Mouse (Mus musculus): Measurements from ENCODE around the gene Gm8453. TPM values are rescaled to one million over a fixed set of nuclear protein-coding genes. Genes with fewer than 3 reads are reported as not detected.
"Not testable (repeated sequence)": the region's sequence is repeated elsewhere in the genome, so short reads cannot be mapped to it uniquely, and the experiment has no call there.

Gene Gm8453
- not detected in 2 replicates for polyA plus RNA-seq (2014; fragmentation: Nextera tagmentation; extraction: Ambion mirVana)

GRCm38 (mm10) chr7:22229384-22229783 lies at the start of gene Gm8453:
Gm8453 (minus strand) TSS chr7:22229484.
- H3K9me3 ChIP-seq (ENCODE audit: control insufficient read depth, low read length); H3K27ac ChIP-seq (ENCODE audit: low read depth, low read length); H3K36me3 ChIP-seq (ENCODE audit: control insufficient read depth, insufficient read depth, low read length); ATAC-seq (ENCODE audit: low FRiP score); DNase-seq (ENCODE audit: low spot score, missing footprints); H3K4me3 ChIP-seq (ENCODE audit: low read depth, low read length); H3K9ac ChIP-seq (ENCODE audit: low read length); H3K27me3 ChIP-seq (ENCODE audit: control insufficient read depth, insufficient read depth, low read length); H3K4me2 ChIP-seq; H3K4me1 ChIP-seq (ENCODE audit: control insufficient read depth, insufficient read depth, low read length): not testable (repeated sequence)
- WGBS, result 31% methylated on average over 1 of the region's 2 CpGs

- not testable (repeated sequence) for H3K27ac ChIP-seq (ENCODE audit: low read depth, low read length); H3K4me2 ChIP-seq; H3K4me1 ChIP-seq (ENCODE audit: control insufficient read depth, insufficient read depth, low read length); H3K9ac ChIP-seq (ENCODE audit: low read length); H3K9me3 ChIP-seq (ENCODE audit: control insufficient read depth, low read length); H3K36me3 ChIP-seq (ENCODE audit: control insufficient read depth, insufficient read depth, low read length); ATAC-seq (ENCODE audit: low FRiP score); H3K4me3 ChIP-seq (ENCODE audit: low read depth, low read length); DNase-seq (ENCODE audit: low spot score, missing footprints); H3K27me3 ChIP-seq (ENCODE audit: control insufficient read depth, insufficient read depth, low read length)
- no CpG with 5 or more reads among the region's 2 CpGs for WGBS
Observed at GRCm38 (mm10) chr7:22201164-22201563, 28.1 kb downstream of the Gm8453 start, which contains the start of gene Gm8653. Gm8653 (minus strand) TSS chr7:22201264.

GRCm38 (mm10) chr7:22189077-22189476 lies 40.2 kb downstream of the Gm8453 start, which contains the start of gene Vmn1r143:
Vmn1r143 (plus strand) TSS chr7:22189377.
- not testable (repeated sequence) for H3K9me3 ChIP-seq (ENCODE audit: control insufficient read depth, low read length); DNase-seq (ENCODE audit: low spot score, missing footprints); H3K36me3 ChIP-seq (ENCODE audit: control insufficient read depth, insufficient read depth, low read length); H3K4me3 ChIP-seq (ENCODE audit: low read depth, low read length); H3K4me2 ChIP-seq; H3K27ac ChIP-seq (ENCODE audit: low read depth, low read length); H3K4me1 ChIP-seq (ENCODE audit: control insufficient read depth, insufficient read depth, low read length); H3K9ac ChIP-seq (ENCODE audit: low read length); ATAC-seq (ENCODE audit: low FRiP score); H3K27me3 ChIP-seq (ENCODE audit: control insufficient read depth, insufficient read depth, low read length)
- no CpG with 5 or more reads among the region's 3 CpGs for WGBS

Other genes starting within 250 kb of the Gm8453 start
- not detected in 2 replicates for gene Vmn1r137, start 234.9 kb downstream of the Gm8453 start, polyA plus RNA-seq (2014; fragmentation: Nextera tagmentation; extraction: Ambion mirVana)
- gene Vmn1r138, start 200.6 kb downstream of the Gm8453 start, polyA plus RNA-seq (2014; fragmentation: Nextera tagmentation; extraction: Ambion mirVana), result not detected in 2 replicates
- not detected in 2 replicates for gene Gm6176, start 173.2 kb downstream of the Gm8453 start, polyA plus RNA-seq (2014; fragmentation: Nextera tagmentation; extraction: Ambion mirVana)
- not detected in 2 replicates for gene Vmn1r139, start 160.4 kb downstream of the Gm8453 start, polyA plus RNA-seq (2014; fragmentation: Nextera tagmentation; extraction: Ambion mirVana)
- not detected in 2 replicates for gene Gm16451, start 111.2 kb downstream of the Gm8453 start, polyA plus RNA-seq (2014; fragmentation: Nextera tagmentation; extraction: Ambion mirVana)
- not detected in 2 replicates for gene Gm10666, start 94.7 kb downstream of the Gm8453 start, polyA plus RNA-seq (2014; fragmentation: Nextera tagmentation; extraction: Ambion mirVana)
- gene Vmn1r142, start 65.4 kb downstream of the Gm8453 start, polyA plus RNA-seq (2014; fragmentation: Nextera tagmentation; extraction: Ambion mirVana), result not detected in 2 replicates
- gene Vmn1r143, start 40.1 kb downstream of the Gm8453 start, polyA plus RNA-seq (2014; fragmentation: Nextera tagmentation; extraction: Ambion mirVana), result not detected in 2 replicates
- gene Gm8653, start 28.2 kb downstream of the Gm8453 start, polyA plus RNA-seq (2014; fragmentation: Nextera tagmentation; extraction: Ambion mirVana), result not detected in 2 replicates
- gene Gm4187, start 100.2 kb upstream of the Gm8453 start, polyA plus RNA-seq (2014; fragmentation: Nextera tagmentation; extraction: Ambion mirVana), result not detected in 2 replicates
- not detected in 2 replicates for gene Gm8660, start 141.6 kb upstream of the Gm8453 start, polyA plus RNA-seq (2014; fragmentation: Nextera tagmentation; extraction: Ambion mirVana)
- not detected in 2 replicates for gene Vmn1r148, start 184.1 kb upstream of the Gm8453 start, polyA plus RNA-seq (2014; fragmentation: Nextera tagmentation; extraction: Ambion mirVana)
- not detected in 2 replicates for gene Vmn1r149, start 208.7 kb upstream of the Gm8453 start, polyA plus RNA-seq (2014; fragmentation: Nextera tagmentation; extraction: Ambion mirVana)
- gene Gm10665, start 234.6 kb upstream of the Gm8453 start, polyA plus RNA-seq (2014; fragmentation: Nextera tagmentation; extraction: Ambion mirVana), result not detected in 2 replicates

Data from midbrain, embryonic 11.5 days (tissue).